Comparison of ENCODE assay signal across 7 mouse cellular contexts in genomic region chr3:65929304-65929783, GRCm38 (mm10). TPM values are rescaled to one million over a fixed set of nuclear protein-coding genes. Genes with fewer than 3 reads are reported as not detected.
DNase-seq lines count a peak whose midpoint lies in the region; ATAC-seq and TF ChIP-seq lines count a peak whose summit lies in the region.

No protein-coding gene starts in this region.

- no peaks in the 10 kb centered on the region for H3K36me3 ChIP-seq in intestine, postnatal 0 days (ENCODE audit: control insufficient read depth, insufficient read depth)
- H3K36me3 ChIP-seq in limb, embryonic 10.5 days, result no peaks in the 10 kb centered on the region
- H3K36me3 ChIP-seq in midbrain, embryonic 12.5 days, result no peaks in the 10 kb centered on the region

- H3K4me1 ChIP-seq in intestine, postnatal 0 days (replicated peaks; ENCODE audit: control insufficient read depth, insufficient read depth, low read length), result peaks cover 8% of the 10 kb centered on the region; the same call in 1 of the 2 replicates
- peaks cover 23% of the 10 kb centered on the region for H3K4me1 ChIP-seq in limb, embryonic 10.5 days
- H3K4me1 ChIP-seq in midbrain, embryonic 12.5 days, result peaks cover 16% of the 10 kb centered on the region

- H3K9ac ChIP-seq in intestine, postnatal 0 days (ENCODE audit: low read depth, low read length), result peak overlapping the region; percentile 22; the same call in 1 of the 2 replicates
- no peak overlapping the region for H3K9ac ChIP-seq in midbrain, embryonic 12.5 days (replicated peaks)

- no peaks in the 10 kb centered on the region for H3K27me3 ChIP-seq in intestine, postnatal 0 days (replicated peaks; ENCODE audit: control insufficient read depth, insufficient read depth, low read length)
- no peaks in the 10 kb centered on the region for H3K27me3 ChIP-seq in limb, embryonic 10.5 days (ENCODE audit: low read depth, poor library complexity, severe bottlenecking)
- 0 out of 2 replicates have a peak, but pooled peaks cover 4% of the 10 kb centered on the region for H3K27me3 ChIP-seq in midbrain, embryonic 12.5 days

- H3K27ac ChIP-seq in intestine, postnatal 0 days (ENCODE audit: low read depth, low read length), result peak overlapping the region; percentile 55; the same call in 1 of the 2 replicates
- H3K27ac ChIP-seq in limb, embryonic 10.5 days, result peak overlapping the region; percentile 87
- peak overlapping the region; percentile 82 for H3K27ac ChIP-seq in midbrain, embryonic 12.5 days (replicated peaks)

- TF ChIP-seq CTCF in intestine, postnatal 0 days (IDR thresholded peaks at IDR 0.05; ENCODE audit: low read depth), result peak; percentile 94

- H3K4me3 ChIP-seq in intestine, postnatal 0 days (ENCODE audit: low read depth, low read length), result peak overlapping the region; percentile 4; the same call in 1 of the 2 replicates
- peak overlapping the region; percentile 45 for H3K4me3 ChIP-seq in limb, embryonic 10.5 days
- peak overlapping the region; percentile 26 for H3K4me3 ChIP-seq in midbrain, embryonic 12.5 days

- peak; percentile 83 to 95 for DNase-seq in adrenal gland, adult (ENCODE audit: inconsistent age in 2 of 2, low spot score in 1 of 2)
- peak; percentile 67 for DNase-seq in embryo, embryonic 11.5 days (ENCODE audit: low read depth, low spot score)
- DNase-seq in limb, embryonic 10.5 days (ENCODE audit: low spot score), result peak; percentile 90
- peak; percentile 5 for DNase-seq in spleen, adult 12 weeks (ENCODE audit: low spot score)

- peak; percentile 82 for ATAC-seq in granulocyte monocyte progenitor cell, adult 5-6 weeks (replicated peaks; ENCODE audit: poor library complexity, severe bottlenecking)
- ATAC-seq in intestine, postnatal 0 days, result peak; percentile 90
- ATAC-seq in midbrain, embryonic 12.5 days (ENCODE audit: low FRiP score, low read depth), result peak; percentile 82

- 2% methylated on average over 10 of the region's 10 CpGs for WGBS in intestine, postnatal 0 days
- 4% methylated on average over 10 of the region's 10 CpGs for WGBS in limb, embryonic 10.5 days
- under 1% methylated on average over 10 of the region's 10 CpGs for WGBS in midbrain, embryonic 12.5 days

- peak overlapping the region; percentile 59 for H3K4me2 ChIP-seq in intestine, postnatal 0 days (replicated peaks; ENCODE audit: low read depth)
- H3K4me2 ChIP-seq in midbrain, embryonic 12.5 days (replicated peaks), result peak overlapping the region; percentile 39

- no peaks in the 10 kb centered on the region for H3K9me3 ChIP-seq in intestine, postnatal 0 days (ENCODE audit: control insufficient read depth)
- no peaks in the 10 kb centered on the region for H3K9me3 ChIP-seq in limb, embryonic 10.5 days (replicated peaks)
- no peaks in the 10 kb centered on the region for H3K9me3 ChIP-seq in midbrain, embryonic 12.5 days

RNA-seq across cellular contexts. Expression of gene Ccnl1, which starts 28.7 kb away (rescaled TPM):
- total RNA-seq in granulocyte monocyte progenitor cell, adult 5-6 weeks (2014; fragmentation: Nextera tagmentation), result 131 and 167 TPM in 2 replicates
- total RNA-seq in granulocyte monocyte progenitor cell, adult 5-6 weeks (2017), result 289 and 310 TPM in 2 replicates
- 47.6 and 52.8 TPM in 2 replicates for polyA plus RNA-seq in intestine, postnatal 0 days (2015; fragmentation: Nextera tagmentation; extraction: Ambion mirVana)
- polyA plus RNA-seq in limb, embryonic 10.5 days (2016; fragmentation: Nextera tagmentation; extraction: Ambion mirVana), result 93.2 and 115 TPM in 2 replicates
- 122 and 125 TPM in 2 replicates for polyA plus RNA-seq in midbrain, embryonic 12.5 days (2016; fragmentation: Nextera tagmentation; extraction: Ambion mirVana)

Comparison
In these comparisons a context has a peak if more than half of its experiments do, and no peak if none do; other contexts are left out.
1. Peak in every context shown above with its lines: DNase-seq, ATAC-seq, H3K4me3 ChIP-seq and H3K27ac ChIP-seq.
2. DNase-seq: peak in every context shown above with its lines; median percentile 90 in limb, embryonic 10.5 days; 89 in adrenal gland, adult; 67 in embryo, embryonic 11.5 days; 5 in spleen, adult 12 weeks.